Mouse (Mus musculus) CD4-positive helper T cell, adult 2 months (primary cell): Measurements from ENCODE around the gene Dnajb11.

ENCODE experiments used
- DNase-seq: peaks from one replicate; pipeline ENCODE4 v3.0.0-alpha.2; 2012; ENCODE audit warnings: low read depth, missing footprints, low spot score

Gene Dnajb11

GRCm38 (mm10) chr16:22922433-22922832, 64.8 kb downstream of the Dnajb11 start:
- no peak for DNase-seq
